Mouse (Mus musculus) urinary bladder, postnatal 4 days (tissue): ENCODE results near the gene Zfp637.
A peak's percentile ranks its signal among the peaks of the same experiment; 100 is the strongest.
"Not testable (repeated sequence)": the region's sequence is repeated elsewhere in the genome, so short reads cannot be mapped to it uniquely, and the experiment has no call there.

ENCODE experiments used
- DNase-seq, 2 experiments: peaks; one replicate each; pipeline ENCODE4 v3.0.0; 2021 to 2022; ENCODE audit warnings: low spot score in 2 of 2

Gene Zfp637

GRCm38 (mm10) chr6:117840686-117841510 lies at the start of gene Zfp637:
TSS of gene Zfp637 (plus strand) at chr6:117841180.
- DNase-seq = peak; percentile 89 to 92

- DNase-seq = no peak
Measured at GRCm38 (mm10) chr6:117795251-117795650, 45.7 kb upstream of the Zfp637 start.

DNA sequence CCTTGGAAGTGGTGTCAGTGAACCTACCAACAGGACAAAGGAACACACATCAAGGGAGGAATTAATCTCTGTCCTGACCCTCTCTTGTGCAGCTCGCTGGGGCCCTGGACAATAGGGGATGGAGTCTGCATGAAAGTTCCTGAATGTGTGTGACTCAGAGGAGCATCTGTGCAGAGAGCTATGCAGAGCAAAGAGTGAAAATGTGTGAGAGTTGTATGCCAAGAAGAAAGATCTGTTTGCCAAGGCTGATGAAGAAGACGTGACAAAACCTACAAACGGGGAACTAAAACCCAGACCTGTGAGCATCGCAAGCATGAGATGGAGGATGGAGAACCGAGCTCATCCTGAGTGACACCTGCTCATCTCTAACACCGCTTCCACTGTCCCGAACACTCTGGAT lies 40.2 kb upstream of the Zfp637 start:
- DNase-seq = peak in 1 of 2 experiments; percentile 30

- DNase-seq = peak in 1 of 2 experiments; percentile 34
Measured at GRCm38 (mm10) chr6:117801801-117802200, 39.2 kb upstream of the Zfp637 start.

DNA sequence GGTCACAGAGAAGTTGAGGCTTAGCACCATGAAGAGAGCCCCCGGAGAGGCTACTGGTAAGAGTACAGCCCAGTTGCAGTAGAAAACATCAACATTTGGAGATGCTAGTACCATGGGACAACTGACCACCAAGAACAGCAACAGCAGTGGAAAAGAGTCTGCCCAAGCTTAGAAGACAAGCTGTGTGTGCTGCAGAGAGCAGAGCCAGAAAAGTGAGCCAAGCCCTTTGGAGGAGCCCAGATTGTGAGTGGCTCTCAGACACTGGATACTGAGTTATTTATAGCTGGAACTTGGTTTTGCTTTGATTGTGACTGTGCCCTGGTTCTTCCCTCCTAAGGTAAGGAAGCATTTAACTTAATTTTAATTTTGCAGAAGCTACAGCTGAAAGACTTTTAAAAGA lies 33.2 kb upstream of the Zfp637 start:
- no peak for DNase-seq

GRCm38 (mm10) chr6:117809816-117810215 lies 31.2 kb upstream of the Zfp637 start:
- no peak for DNase-seq

DNA sequence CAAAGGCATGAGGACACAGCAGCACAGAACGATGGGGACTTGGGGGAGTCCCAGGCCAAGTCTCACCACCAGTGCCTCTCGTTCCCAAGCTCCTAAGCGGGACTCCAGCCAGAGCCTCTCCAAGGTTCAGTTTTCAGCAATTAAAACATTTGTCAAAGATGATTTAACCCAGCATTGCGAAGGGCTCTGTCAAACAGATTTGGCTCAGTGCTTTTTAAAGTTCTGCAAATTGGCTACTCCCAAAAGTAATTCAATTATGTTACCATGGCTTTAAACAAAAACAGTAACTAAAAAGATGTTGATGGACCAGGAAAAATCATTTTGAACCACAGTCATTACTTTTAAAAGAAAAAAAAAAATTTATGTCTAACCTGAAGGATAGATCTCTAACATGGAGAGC lies 30.3 kb upstream of the Zfp637 start:
- DNase-seq = no peak

- no peak for DNase-seq
Measured at GRCm38 (mm10) chr6:117811256-117811655, 29.7 kb upstream of the Zfp637 start.

DNA sequence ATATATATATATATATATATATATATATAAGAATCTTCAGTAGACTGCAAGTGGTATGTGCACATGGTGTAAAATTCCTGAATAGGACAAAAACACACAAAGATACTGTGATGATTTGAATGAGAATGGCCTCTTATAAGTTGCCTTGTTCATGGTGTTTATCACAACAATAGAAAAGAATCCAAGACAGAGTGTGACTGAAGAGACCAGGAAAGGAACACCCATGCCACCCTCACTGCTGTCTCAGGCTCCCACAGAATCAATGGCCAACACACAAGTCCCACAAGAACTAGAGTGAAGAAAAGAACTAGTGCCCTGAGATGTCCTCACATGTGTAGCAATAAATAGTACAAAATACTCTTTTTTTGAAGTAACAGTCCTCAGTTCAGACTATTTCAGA lies 26.3 kb upstream of the Zfp637 start:
- no peak for DNase-seq

- DNase-seq = no peak
Measured at GRCm38 (mm10) chr6:117817108-117817541, 23.9 kb upstream of the Zfp637 start.

GRCm38 (mm10) chr6:117820327-117820726 lies 20.7 kb upstream of the Zfp637 start:
- no peak for DNase-seq

GRCm38 (mm10) chr6:117825369-117825768 lies 15.6 kb upstream of the Zfp637 start:
- DNase-seq = peak; percentile 28 to 70

DNA sequence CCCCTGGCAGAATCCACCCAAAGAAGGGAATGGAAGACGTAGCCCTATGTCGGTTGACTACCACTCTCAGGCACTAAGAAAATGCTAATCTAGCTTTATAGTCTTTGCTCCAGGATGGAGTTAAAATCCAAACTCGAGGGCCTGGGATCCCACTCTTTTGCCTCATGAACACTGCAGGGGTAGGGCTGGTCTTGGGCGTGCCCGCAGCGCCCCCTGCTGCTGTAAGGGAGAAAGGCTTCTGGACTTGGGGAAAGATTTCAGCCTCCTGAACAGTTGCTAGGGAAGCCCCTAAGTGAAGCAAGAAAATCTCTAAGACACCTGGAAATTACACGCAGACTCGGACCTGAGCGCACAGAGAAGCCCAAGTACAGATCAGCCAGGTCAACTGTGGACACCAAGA lies 12.7 kb upstream of the Zfp637 start:
- DNase-seq = peak; percentile 41 to 74

DNA sequence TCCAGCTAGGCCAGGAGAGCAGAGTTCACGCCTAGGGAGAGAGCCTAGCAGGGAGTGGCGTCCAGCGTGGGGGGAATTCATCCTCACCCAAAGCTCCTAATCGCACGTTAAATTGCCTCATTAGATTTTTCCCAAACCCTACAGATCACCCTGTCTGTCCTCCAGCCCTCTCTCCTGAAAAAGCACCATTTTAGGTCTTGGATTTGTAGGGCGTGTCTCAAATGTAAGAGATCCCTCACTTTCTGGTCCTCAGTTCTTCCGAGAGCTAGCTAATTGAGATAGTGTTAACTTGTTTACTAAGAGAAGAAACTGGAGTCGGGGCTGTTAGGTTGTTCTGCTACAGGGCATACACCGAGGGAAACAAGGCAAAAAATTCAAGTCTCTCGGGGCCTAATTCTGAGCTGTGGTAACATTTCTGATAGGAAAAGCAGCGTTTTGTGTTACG lies 553 bp downstream of the Zfp637 start:
- no peak for DNase-seq

GRCm38 (mm10) chr6:117844597-117844996 lies 3.6 kb downstream of the Zfp637 start:
- no peak for DNase-seq

DNA sequence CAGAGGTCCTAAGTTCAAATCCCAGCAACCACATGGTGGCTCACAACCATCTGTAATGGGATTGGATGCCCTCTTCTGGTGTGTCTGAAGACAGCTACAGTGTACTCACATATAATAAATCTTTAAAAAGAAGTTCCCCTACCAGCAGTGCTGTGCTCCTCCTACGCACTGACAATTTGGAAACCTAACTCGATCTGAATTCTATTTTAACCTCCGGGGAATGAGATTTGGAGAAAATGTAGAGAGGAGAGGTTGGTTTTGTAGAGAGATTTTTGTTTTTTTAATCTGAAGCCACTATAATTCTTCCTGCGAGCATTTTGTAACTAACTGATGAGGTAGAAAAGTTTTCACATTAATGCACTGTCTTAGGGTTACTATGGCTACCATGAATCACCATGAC lies 5.7 kb downstream of the Zfp637 start:
- DNase-seq = not testable (repeated sequence)

- no peak for DNase-seq
Measured at GRCm38 (mm10) chr6:117847772-117848171, 6.8 kb downstream of the Zfp637 start.

DNA sequence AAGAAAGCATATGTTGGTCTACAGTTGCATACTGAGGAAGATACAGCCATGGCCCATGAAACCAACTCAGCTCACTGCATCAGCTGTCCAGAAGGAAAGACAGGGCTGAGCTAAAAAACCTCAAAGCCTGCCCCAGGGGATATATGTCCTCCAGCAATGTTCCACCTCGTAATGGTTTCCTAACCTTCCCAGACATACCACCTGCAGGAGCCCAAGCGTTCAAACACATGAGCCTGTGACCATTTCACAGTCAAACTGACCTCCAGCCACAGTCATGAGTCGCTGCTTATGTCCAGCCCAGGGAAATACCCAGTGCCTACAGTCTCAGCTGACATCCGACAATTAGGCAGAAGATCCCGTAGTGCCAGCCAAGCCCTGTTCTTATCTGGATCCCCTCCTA lies 7.6 kb downstream of the Zfp637 start:
- no peak for DNase-seq

GRCm38 (mm10) chr6:117851747-117852146 lies 10.8 kb downstream of the Zfp637 start:
- no peak for DNase-seq

DNA sequence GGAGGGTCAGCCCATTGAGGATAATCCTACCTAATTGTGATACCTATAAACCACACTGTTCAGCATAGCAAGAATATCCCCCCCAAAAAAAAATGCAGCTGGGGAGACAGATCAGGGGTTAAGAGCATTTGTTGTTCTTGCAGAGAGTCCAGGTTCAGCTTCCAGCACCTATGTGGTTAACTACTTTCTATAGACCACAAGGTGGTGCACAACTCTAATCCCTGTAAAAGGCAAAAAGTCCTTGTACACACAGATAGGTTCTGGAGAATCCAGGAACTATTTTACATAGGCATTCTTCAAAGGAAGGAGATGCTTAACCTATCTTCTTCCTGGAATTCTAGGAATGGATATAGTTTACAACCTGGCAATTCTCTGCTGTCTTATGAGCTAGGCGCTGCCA lies 17.0 kb downstream of the Zfp637 start:
- DNase-seq = no peak

DNA sequence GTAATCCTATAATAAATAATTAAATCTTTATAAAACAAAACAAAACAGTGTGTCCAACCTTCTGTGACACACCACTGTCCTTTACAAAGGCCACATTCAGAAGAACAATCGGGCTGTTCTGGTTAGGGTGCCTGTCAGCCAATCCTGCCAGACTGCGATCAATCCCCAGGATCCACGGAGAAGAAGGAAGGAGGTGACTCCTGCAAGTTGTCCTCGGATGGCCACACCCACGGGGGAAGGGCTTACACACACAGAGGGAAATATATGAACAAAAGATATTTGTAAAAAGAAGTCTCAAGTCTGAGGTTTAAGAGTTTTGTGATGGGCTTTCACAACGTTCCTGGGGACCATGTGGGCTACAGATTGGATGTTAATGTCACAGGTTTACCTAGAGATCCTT lies 20.9 kb downstream of the Zfp637 start, which contains the start of gene Zfp239:
Gene Zfp239, plus strand, starts transcription at position 253 of the 400 bp plus-strand sequence.
- DNase-seq = no peak

DNA sequence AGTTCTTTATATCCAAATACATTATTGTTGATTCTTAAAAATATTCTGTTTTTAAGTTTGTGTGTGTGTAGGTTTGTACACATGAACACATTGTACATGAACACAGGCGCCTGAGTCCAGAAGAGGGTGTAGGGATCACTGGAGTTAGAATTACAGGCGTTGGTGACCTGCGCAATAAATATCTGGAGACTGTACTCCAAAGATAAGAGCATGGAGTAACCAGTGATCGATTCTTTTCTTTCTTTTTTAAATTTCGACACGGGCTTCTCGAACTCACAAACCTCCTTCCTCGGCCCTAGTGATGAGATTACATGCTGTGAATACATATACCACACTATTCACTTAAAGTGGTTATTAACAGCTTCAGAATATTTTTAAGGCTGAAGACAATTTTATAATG lies 21.5 kb downstream of the Zfp637 start:
- no peak for DNase-seq

GRCm38 (mm10) chr6:117862899-117863620 lies 22.1 kb downstream of the Zfp637 start:
- no peak for DNase-seq
